In the genomic region with DNA sequence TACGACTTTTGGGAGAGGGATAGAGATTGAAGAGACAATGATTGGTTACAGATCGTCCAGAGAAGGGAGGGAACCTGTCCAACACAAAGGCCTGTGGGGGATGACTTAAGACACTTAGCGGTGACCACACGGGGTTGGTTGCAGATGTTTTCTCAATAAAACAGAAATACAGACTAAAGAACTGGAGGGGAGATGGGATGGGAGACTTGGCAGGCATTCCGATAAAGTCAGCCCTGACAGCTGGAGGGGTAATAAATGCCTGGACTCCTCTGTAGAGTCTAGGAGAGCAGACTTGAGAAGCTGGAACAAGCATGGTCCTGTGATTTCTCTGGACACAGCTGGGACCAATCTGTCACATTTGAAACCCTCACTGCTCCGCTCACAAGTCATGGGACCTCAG, we compare ENCODE assay signal across 12 mouse cellular contexts.
DNase-seq lines count a peak whose midpoint lies in the region; ATAC-seq lines count a peak whose summit lies in the region.
"Had no signal": no experiment of that assay in that cellular context is flagged by ENCODE, and none has a peak within 500 bp of the region (broad histone marks: within the 10 kb centered on the region; RNA-seq: fewer than 3 reads in every experiment).

No protein-coding gene starts in this region.

- peak; percentile 45 for DNase-seq in embryonic facial prominence, embryonic 11.5 days (ENCODE audit: low spot score)
- DNase-seq in embryonic facial prominence, embryonic 10.5 days (ENCODE audit: low spot score), result no peak
- DNase-seq in kidney, postnatal 10 days, result peak; percentile 60
- no peak for DNase-seq in kidney, adult 9 months
- DNase-seq in gastrocnemius, postnatal 25 days, result peak; percentile 68
- peak; percentile 36 to 73 for DNase-seq in lung, postnatal 4 days
- no peak for DNase-seq in frontal cortex, postnatal 36 days (ENCODE audit: low spot score in 2 of 2)
- DNase-seq in cerebellum, postnatal 14 days, result no peak
- DNase-seq: cerebellum, adult 9-11 months had no signal

- H3K27ac ChIP-seq in embryonic facial prominence, embryonic 11.5 days (replicated peaks; ENCODE audit: low read depth, low read length), result no peak overlapping the region
- no peak overlapping the region for H3K27ac ChIP-seq in embryonic facial prominence, embryonic 10.5 days (replicated peaks)
- H3K27ac ChIP-seq: hindbrain, embryonic 14.5 days had no signal

- no peaks in the 10 kb centered on the region for H3K36me3 ChIP-seq in embryonic facial prominence, embryonic 11.5 days (replicated peaks; ENCODE audit: control insufficient read depth, insufficient read depth, low read depth, low read length)
- no peaks in the 10 kb centered on the region for H3K36me3 ChIP-seq in embryonic facial prominence, embryonic 10.5 days (replicated peaks)

- no peak for ATAC-seq in embryonic facial prominence, embryonic 11.5 days (replicated peaks; ENCODE audit: insufficient number of reproducible peaks, low FRiP score, low TSS enrichment, low read depth)

- no peak overlapping the region for H3K4me2 ChIP-seq in embryonic facial prominence, embryonic 11.5 days (ENCODE audit: low read depth, low read length)
- H3K4me2 ChIP-seq: hindbrain, embryonic 14.5 days; liver, embryonic 11.5 days; midbrain, embryonic 11.5 days had no signal

- no peak overlapping the region for H3K4me3 ChIP-seq in embryonic facial prominence, embryonic 11.5 days (ENCODE audit: low read depth, low read length)
- H3K4me3 ChIP-seq in embryonic facial prominence, embryonic 10.5 days, result no peak overlapping the region

- no peaks in the 10 kb centered on the region for H3K27me3 ChIP-seq in embryonic facial prominence, embryonic 11.5 days (ENCODE audit: control insufficient read depth, insufficient read depth, low read length)
- no peaks in the 10 kb centered on the region for H3K27me3 ChIP-seq in embryonic facial prominence, embryonic 10.5 days (replicated peaks; ENCODE audit: low read depth, poor library complexity, severe bottlenecking)

- peaks cover 8% of the 10 kb centered on the region for H3K4me1 ChIP-seq in embryonic facial prominence, embryonic 11.5 days (ENCODE audit: control insufficient read depth, insufficient read depth, low read length)
- H3K4me1 ChIP-seq in embryonic facial prominence, embryonic 10.5 days, result peaks cover 41% of the 10 kb centered on the region

- H3K9me3 ChIP-seq in embryonic facial prominence, embryonic 11.5 days (replicated peaks; ENCODE audit: control insufficient read depth, low read length), result no peaks in the 10 kb centered on the region
- H3K9me3 ChIP-seq in embryonic facial prominence, embryonic 10.5 days, result no peaks in the 10 kb centered on the region

- 69% methylated on average over 6 of the region's 6 CpGs for WGBS in embryonic facial prominence, embryonic 11.5 days
- 74% methylated on average over 6 of the region's 6 CpGs for WGBS in embryonic facial prominence, embryonic 10.5 days

- H3K9ac ChIP-seq in embryonic facial prominence, embryonic 11.5 days (replicated peaks; ENCODE audit: low read length), result no peak overlapping the region
- H3K9ac ChIP-seq: hindbrain, embryonic 14.5 days had no signal

Comparison
In these comparisons a context has a peak if more than half of its experiments do, and no peak if none do; other contexts are left out.
1. DNase-seq: peak in embryonic facial prominence, embryonic 11.5 days (single experiment), kidney, postnatal 10 days (single experiment), gastrocnemius, postnatal 25 days (single experiment) and lung, postnatal 4 days (2 of 2); none in embryonic facial prominence, embryonic 10.5 days (single experiment), kidney, adult 9 months (single experiment), frontal cortex, postnatal 36 days (0 of 2) and cerebellum, postnatal 14 days (0 of 2).